Mouse (Mus musculus) hematopoietic stem cell, adult 5-6 weeks (primary cell): ENCODE measurements at regions not wholly inside any gene's neighbourhood (a gene's known extent, or its start where the extent isn't known, plus 50 kb on each side); places are given as distances from the start of the nearest gene placed in this dataset.
"Not testable (repeated sequence)": the region's sequence is repeated elsewhere in the genome, so short reads cannot be mapped to it uniquely, and the experiment has no call there.

Experiments used
- ATAC-seq, 2 experiments: fragments of 125-278 bp in 1 of 2; replicated peaks in 1 of 2; 2 replicates each; pipeline ENCODE4 v1.8.0; 2016 to 2017; ENCODE audit warnings: inconsistent platforms in 2 of 2, mild to moderate bottlenecking in 2 of 2, moderate number of reproducible peaks in 2 of 2, low read depth in 1 of 2, moderate TSS enrichment in 1 of 2; ENCODE audit not compliant: low FRiP score in 2 of 2, poor library complexity in 2 of 2, severe bottlenecking in 2 of 2, insufficient read depth in 1 of 2, low TSS enrichment in 1 of 2

- peak; percentile 32 to 42; a peak in 3 of 4 replicates for ATAC-seq
Measured at GRCm38 (mm10) chr9:8731141-8731540, 168.5 kb upstream of the Pgr start.

GRCm38 (mm10) chr9:8733485-8733884 is 166.1 kb upstream of the Pgr start:
- no peak for ATAC-seq

- ATAC-seq: no peak
Measured at GRCm38 (mm10) chr9:8740190-8740589, 159.4 kb upstream of the Pgr start.

GRCm38 (mm10) chr9:8749878-8750277 is 149.8 kb upstream of the Pgr start:
- ATAC-seq: no peak

GRCm38 (mm10) chr9:8760876-8761275 is 138.8 kb upstream of the Pgr start:
- no peak for ATAC-seq

- ATAC-seq: not testable (repeated sequence)
Measured at GRCm38 (mm10) chr9:8769398-8769797, 130.2 kb upstream of the Pgr start.

GRCm38 (mm10) chr9:8769996-8770395 is 129.6 kb upstream of the Pgr start:
- ATAC-seq: no peak

- ATAC-seq: not testable (repeated sequence)
Measured at GRCm38 (mm10) chr9:8781336-8781735, 118.3 kb upstream of the Pgr start.

GRCm38 (mm10) chr9:8814236-8814635 is 85.4 kb upstream of the Pgr start:
- no peak for ATAC-seq

GRCm38 (mm10) chr9:8823719-8824371 is 75.8 kb upstream of the Pgr start:
- ATAC-seq: peak; percentile 42 to 49; a peak in 2 of 4 replicates

GRCm38 (mm10) chr9:8832150-8832549 is 67.5 kb upstream of the Pgr start:
- peak; percentile 90 to 91 for ATAC-seq

- 0 out of 4 replicates have a peak, but pooled peaks of 1 of the 2 experiments have one; percentile 22 for ATAC-seq
Measured at GRCm38 (mm10) chr9:8837073-8837472, 62.6 kb upstream of the Pgr start.

GRCm38 (mm10) chr9:8838356-8838755 is 61.3 kb upstream of the Pgr start:
- no peak for ATAC-seq

GRCm38 (mm10) chr9:8838891-8839290 is 60.7 kb upstream of the Pgr start:
- ATAC-seq: no peak
